Mouse (Mus musculus) heart, embryonic 13.5 days (tissue): ENCODE data around the gene Tmem192. TPM values are rescaled to one million over a fixed set of nuclear protein-coding genes. Genes with fewer than 3 reads are reported as not detected.

ENCODE experiments used
- ATAC-seq: fragments of 200-750 bp; cut with Nextera tagmentation; 2 replicates; pipeline ENCODE4 v1.8.0; 2017; ENCODE audit warnings: moderate TSS enrichment; ENCODE audit not compliant: insufficient number of reproducible peaks, low FRiP score, low TSS enrichment; ENCODE audit errors: extremely low read depth
- H3K27ac ChIP-seq: fragments of 300-500 bp; sonication (generic); replicated peaks from 2 replicates; pipeline ENCODE4 v1.5.1; 2015; ENCODE audit warnings: moderate library complexity, mild to moderate bottlenecking, inconsistent platforms
- H3K27me3 ChIP-seq: fragments of 300-500 bp; sonication (generic); replicated peaks from 2 replicates; pipeline ENCODE4 v1.6.1; 2015; ENCODE audit warnings: mild to moderate bottlenecking, inconsistent platforms
- H3K36me3 ChIP-seq: fragments of 300-500 bp; sonication (generic); 2 replicates; pipeline ENCODE4 v1.6.1; 2015; ENCODE audit warnings: mild to moderate bottlenecking, inconsistent platforms
- H3K4me1 ChIP-seq: fragments of 300-500 bp; sonication (generic); 2 replicates; pipeline ENCODE4 v1.6.1; 2015; ENCODE audit warnings: inconsistent platforms
- H3K4me2 ChIP-seq: fragments of 300-500 bp; sonication (generic); 2 replicates; pipeline ENCODE4 v1.6.1; 2015; ENCODE audit warnings: inconsistent platforms, mild to moderate bottlenecking, moderate library complexity
- H3K4me3 ChIP-seq: fragments of 300-500 bp; sonication (generic); 2 replicates; pipeline ENCODE4 v1.5.1; 2015; ENCODE audit warnings: moderate library complexity, mild to moderate bottlenecking, inconsistent platforms
- H3K9ac ChIP-seq: fragments of 300-500 bp; sonication (generic); 2 replicates; pipeline ENCODE4 v1.6.1; 2015; ENCODE audit warnings: inconsistent platforms, mild to moderate bottlenecking, moderate library complexity
- H3K9me3 ChIP-seq: fragments of 300-500 bp; sonication (generic); 2 replicates; pipeline ENCODE4 v1.6.1; 2016; ENCODE audit warnings: inconsistent platforms
- WGBS: fragments of 180-500 bp; shearing (Covaris S2); methylation state at CpG from one replicate; pipeline ENCODE4 v1.1.7; 2015; ENCODE audit warnings: mixed read lengths; 5-methylcytosine and 5-hydroxymethylcytosine counted together
- polyA plus RNA-seq: library from polyadenylated mRNA; unstranded; fragments of >200 nt; fragmentation: Nextera tagmentation; extraction: Ambion mirVana; gene quantifications from 2 replicates; pipeline ENCODE4 v1.2.1, GENCODE M21; 2015

Tmem192 gene
- 24.0 and 24.2 TPM in 2 replicates for polyA plus RNA-seq

DNA sequence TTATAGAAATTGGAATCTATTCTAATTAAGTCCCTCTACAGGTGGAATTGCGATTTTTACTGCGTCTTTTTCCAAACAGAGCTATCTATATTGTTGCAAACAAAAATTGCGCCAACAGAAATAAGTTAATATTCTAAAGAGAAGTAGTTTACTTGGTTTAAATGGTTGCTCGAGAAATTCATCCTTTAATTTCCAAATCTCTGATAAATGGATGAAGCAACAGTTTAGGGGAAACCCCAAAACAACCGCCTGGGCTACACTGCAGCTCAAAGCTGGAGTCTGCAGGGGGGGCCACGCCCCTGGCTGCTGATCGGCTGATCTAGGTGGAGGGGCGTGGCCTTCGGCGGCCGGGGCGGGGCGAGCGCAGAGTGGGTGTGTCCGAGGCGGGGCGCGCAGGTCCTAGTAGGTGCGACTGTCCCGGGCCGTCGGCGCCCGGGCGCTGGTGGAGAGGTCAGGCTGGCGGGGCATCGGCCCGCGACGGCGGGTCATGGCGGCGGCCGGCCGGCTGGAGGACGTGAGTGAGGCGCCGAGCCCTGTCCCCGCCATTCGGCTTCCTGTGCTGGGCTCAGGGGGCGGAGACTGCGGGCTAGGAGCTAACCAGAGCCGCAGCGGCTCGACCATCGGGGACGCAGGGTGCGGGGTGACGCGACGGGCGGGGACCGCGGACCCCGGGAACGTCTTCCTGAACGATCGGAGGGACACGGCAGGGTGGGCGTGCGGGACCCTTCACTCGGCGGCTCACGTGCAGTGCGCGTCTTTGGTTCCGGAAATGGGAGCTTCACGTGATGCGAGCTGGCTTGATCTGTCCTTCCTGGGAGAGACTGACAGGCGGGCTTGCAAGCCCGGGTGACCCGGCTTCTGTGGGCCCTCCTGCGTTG is at the start of gene Tmem192:
Tmem192 (plus strand) TSS at position 366 of the 878 bp plus-strand sequence.
- H3K4me3 ChIP-seq, result peak within 1 kb of the TSS; percentile 75
- whole genome bisulfite sequencing, result 1% methylated on average over 59 of the region's 73 CpGs
- H3K9me3 ChIP-seq, result no peaks in the 10 kb centered on the region
- H3K27ac ChIP-seq, result peak within 1 kb of the TSS; percentile 78
- peak; percentile 93 for ATAC-seq
- peak within 1 kb of the TSS; percentile 85 for H3K9ac ChIP-seq
- H3K27me3 ChIP-seq, result peaks cover 20% of the 10 kb centered on the region
- no peaks in the 10 kb centered on the region for H3K36me3 ChIP-seq
- peak within 1 kb of the TSS; percentile 70 for H3K4me2 ChIP-seq
- H3K4me1 ChIP-seq, result peaks cover 5% of the 10 kb centered on the region; the same call in 1 of the 2 replicates

DNA sequence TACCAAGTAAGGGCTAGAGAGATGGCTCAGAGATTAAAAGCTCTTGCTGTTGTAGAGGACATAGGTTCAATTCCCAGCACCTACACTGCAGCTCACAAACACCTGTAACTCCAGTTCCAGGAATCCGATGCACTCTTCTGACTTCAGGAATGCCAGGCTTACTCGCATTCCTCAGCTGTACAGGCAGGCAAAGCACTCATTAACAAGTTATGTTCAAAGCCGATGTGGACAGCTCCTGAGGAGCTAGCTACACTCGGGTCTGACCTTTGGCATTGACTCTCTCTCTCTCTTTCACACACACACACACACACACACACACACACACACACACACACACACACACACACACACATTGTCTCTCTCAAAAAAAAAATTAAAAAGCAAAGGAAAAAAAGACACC is 48.3 kb upstream of the Tmem192 start:
- no peak overlapping the region for H3K4me2 ChIP-seq
- ATAC-seq, result no peak
- H3K4me3 ChIP-seq, result no peak overlapping the region
- H3K9me3 ChIP-seq, result no peaks in the 10 kb centered on the region
- no peak overlapping the region for H3K27ac ChIP-seq
- H3K4me1 ChIP-seq, result no peaks in the 10 kb centered on the region
- H3K27me3 ChIP-seq, result no peaks in the 10 kb centered on the region
- 28% methylated on average over 4 of the region's 4 CpGs for WGBS
- H3K9ac ChIP-seq, result no peak overlapping the region
- H3K36me3 ChIP-seq, result no peaks in the 10 kb centered on the region

DNA sequence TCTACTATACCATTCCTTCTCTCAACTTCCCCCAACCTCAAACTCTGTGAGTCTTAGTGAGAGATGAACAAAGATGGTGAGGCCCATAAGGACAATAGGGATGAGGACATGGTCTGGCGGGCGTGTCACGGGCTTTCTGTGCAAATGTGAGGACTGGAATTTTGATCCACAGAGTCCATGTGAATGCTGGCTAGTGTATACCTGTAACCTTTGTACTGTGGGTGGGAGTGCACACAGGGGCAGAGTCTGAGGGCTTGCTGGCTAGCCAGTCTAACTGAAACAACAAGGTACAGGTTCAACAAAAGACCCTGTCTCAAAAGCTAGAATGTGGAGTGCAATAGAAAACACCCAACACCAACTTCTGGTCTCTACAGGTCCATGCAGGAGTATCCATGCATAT is 46.3 kb upstream of the Tmem192 start:
- WGBS, result 88% methylated on average over 3 of the region's 3 CpGs
- no peak for ATAC-seq
- no peaks in the 10 kb centered on the region for H3K9me3 ChIP-seq
- H3K27me3 ChIP-seq, result no peaks in the 10 kb centered on the region
- no peak overlapping the region for H3K9ac ChIP-seq
- no peak overlapping the region for H3K4me2 ChIP-seq
- H3K4me3 ChIP-seq, result no peak overlapping the region
- no peaks in the 10 kb centered on the region for H3K4me1 ChIP-seq
- H3K36me3 ChIP-seq, result no peaks in the 10 kb centered on the region
- no peak overlapping the region for H3K27ac ChIP-seq

- H3K9me3 ChIP-seq, result no peaks in the 10 kb centered on the region
- WGBS, result 58% methylated on average over 7 of the region's 7 CpGs
- no peak overlapping the region for H3K4me2 ChIP-seq
- H3K4me1 ChIP-seq, result no peaks in the 10 kb centered on the region
- no peaks in the 10 kb centered on the region for H3K36me3 ChIP-seq
- H3K27me3 ChIP-seq, result no peaks in the 10 kb centered on the region
- H3K9ac ChIP-seq, result no peak overlapping the region
- H3K27ac ChIP-seq, result no peak overlapping the region
- no peak; the same call in 1 of the 2 replicates for ATAC-seq
- H3K4me3 ChIP-seq, result no peak overlapping the region
Observed at GRCm38 (mm10) chr8:64901527-64902156, 45.3 kb upstream of the Tmem192 start.

- ATAC-seq, result no peak
- no peak overlapping the region for H3K4me2 ChIP-seq
- H3K36me3 ChIP-seq, result no peaks in the 10 kb centered on the region
- H3K27me3 ChIP-seq, result no peaks in the 10 kb centered on the region
- no peaks in the 10 kb centered on the region for H3K4me1 ChIP-seq
- 78% methylated on average over 12 of the region's 12 CpGs for WGBS
- H3K27ac ChIP-seq, result no peak overlapping the region
- H3K9me3 ChIP-seq, result no peaks in the 10 kb centered on the region
- no peak overlapping the region for H3K4me3 ChIP-seq
- no peak overlapping the region for H3K9ac ChIP-seq
Observed at GRCm38 (mm10) chr8:64902191-64902590, 44.8 kb upstream of the Tmem192 start.

- Histone ChIP-seq H3K9me3 (no peaks in the 10 kb centered on the region), H3K27ac (no peak overlapping the region), H3K27me3 (no peaks in the 10 kb centered on the region), H3K4me1 (no peaks in the 10 kb centered on the region), H3K4me2 (no peak overlapping the region), H3K4me3 (no peak overlapping the region), H3K36me3 (no peaks in the 10 kb centered on the region), H3K9ac (no peak overlapping the region)
- no peak for ATAC-seq
- 43% methylated on average over 3 of the region's 3 CpGs for WGBS
Observed at GRCm38 (mm10) chr8:64903778-64904177, 43.2 kb upstream of the Tmem192 start.

DNA sequence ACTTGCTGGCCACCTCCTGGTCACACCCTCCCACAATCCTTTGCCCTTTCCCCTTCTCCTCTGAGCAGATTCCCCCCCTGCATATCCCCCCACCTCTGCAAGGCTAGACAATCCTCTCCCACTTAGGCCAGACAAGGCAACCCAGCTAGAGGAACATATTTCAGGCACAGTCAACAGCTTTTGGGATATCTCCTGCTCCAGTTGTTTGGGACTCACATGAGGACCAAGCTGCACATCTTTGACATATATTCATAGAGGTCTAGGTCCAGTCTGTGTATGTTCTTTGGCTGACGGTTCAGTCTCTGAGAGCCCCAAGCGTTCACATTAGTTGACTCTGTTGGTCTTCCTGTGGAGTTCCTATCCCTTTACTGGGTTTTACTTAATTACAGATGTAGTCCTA is 37.0 kb upstream of the Tmem192 start:
- H3K27me3 ChIP-seq, result no peaks in the 10 kb centered on the region
- H3K9ac ChIP-seq, result no peak overlapping the region
- H3K4me2 ChIP-seq, result no peak overlapping the region
- ATAC-seq, result no peak
- H3K4me1 ChIP-seq, result no peaks in the 10 kb centered on the region
- 84% methylated on average over 2 of the region's 2 CpGs for WGBS
- H3K9me3 ChIP-seq, result no peaks in the 10 kb centered on the region
- no peaks in the 10 kb centered on the region for H3K36me3 ChIP-seq
- H3K27ac ChIP-seq, result no peak overlapping the region
- H3K4me3 ChIP-seq, result no peak overlapping the region

DNA sequence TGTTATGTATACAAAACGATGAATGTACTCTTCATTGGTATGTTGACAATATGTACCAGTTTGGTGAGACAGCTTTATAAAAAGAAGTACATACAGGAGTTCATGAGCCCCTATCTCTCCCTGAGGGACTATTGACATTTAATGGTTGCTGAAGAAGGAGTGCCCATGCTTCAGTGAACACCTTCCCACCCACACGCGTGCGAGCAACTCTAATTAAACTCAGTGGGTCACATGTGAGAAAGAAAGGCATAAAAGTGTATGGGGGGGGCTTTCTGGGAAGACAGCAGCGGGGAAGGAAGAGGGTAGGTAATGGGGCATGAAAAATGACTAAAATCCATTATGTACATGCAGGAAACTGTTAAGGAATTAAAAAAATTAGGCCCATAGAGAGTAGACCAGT is 30.2 kb upstream of the Tmem192 start:
- no peaks in the 10 kb centered on the region for H3K36me3 ChIP-seq
- H3K9me3 ChIP-seq, result no peaks in the 10 kb centered on the region
- no peaks in the 10 kb centered on the region for H3K27me3 ChIP-seq
- 81% methylated on average over 5 of the region's 5 CpGs for WGBS
- H3K4me1 ChIP-seq, result peaks cover 2% of the 10 kb centered on the region; the same call in 1 of the 2 replicates
- no peak overlapping the region for H3K27ac ChIP-seq
- no peak for ATAC-seq
- H3K4me3 ChIP-seq, result no peak overlapping the region
- no peak overlapping the region for H3K9ac ChIP-seq
- H3K4me2 ChIP-seq, result no peak overlapping the region

DNA sequence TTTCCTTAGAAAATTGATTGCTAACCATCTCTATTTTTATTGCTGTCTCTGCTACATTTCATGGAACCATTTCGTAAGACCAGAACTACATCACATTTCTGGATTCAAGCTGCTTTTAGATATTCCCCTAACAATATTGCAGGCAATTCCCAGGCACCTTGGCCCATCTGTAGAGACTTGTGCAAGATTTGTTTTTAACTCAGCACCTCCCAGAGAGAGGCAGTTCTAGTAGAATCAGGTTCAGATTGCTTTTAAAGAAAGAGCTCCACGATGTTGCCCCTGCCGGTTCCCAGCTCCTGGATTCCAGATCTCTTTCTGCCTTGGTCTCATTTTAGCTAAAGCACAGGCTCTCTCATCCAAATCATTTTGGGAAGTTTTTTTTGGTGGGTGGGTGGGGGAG is 23.7 kb upstream of the Tmem192 start:
- WGBS, result 67% methylated on average over 3 of the region's 3 CpGs
- Histone ChIP-seq H3K4me3 (no peak overlapping the region), H3K9ac (no peak overlapping the region), H3K4me2 (no peak overlapping the region), H3K9me3 (no peaks in the 10 kb centered on the region), H3K4me1 (peaks cover 2% of the 10 kb centered on the region; the same call in 1 of the 2 replicates), H3K27me3 (no peaks in the 10 kb centered on the region), H3K36me3 (no peaks in the 10 kb centered on the region), H3K27ac (no peak overlapping the region)
- ATAC-seq, result no peak

DNA sequence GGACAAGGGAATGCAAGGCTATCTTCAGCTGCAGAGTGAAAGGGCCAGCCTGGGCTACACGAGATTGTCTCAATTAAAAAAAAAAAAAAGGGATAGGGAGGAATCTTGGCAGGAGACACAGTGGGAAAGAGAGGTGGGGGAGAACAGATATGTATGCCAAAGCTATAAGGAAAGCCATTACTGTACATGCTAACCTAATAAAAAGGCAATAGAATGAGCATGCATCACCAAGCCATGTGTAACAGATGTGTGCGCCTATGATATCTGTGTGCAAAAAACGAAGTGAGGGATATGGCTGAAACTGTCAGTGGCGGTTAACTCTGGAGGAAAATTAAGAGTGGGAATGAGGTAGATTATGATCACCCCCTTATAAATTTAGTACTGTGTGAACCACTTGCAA is 21.2 kb upstream of the Tmem192 start:
- ATAC-seq, result no peak
- H3K36me3 ChIP-seq, result no peaks in the 10 kb centered on the region
- no peak overlapping the region for H3K27ac ChIP-seq
- no peak overlapping the region for H3K4me3 ChIP-seq
- no peak overlapping the region for H3K9ac ChIP-seq
- H3K9me3 ChIP-seq, result no peaks in the 10 kb centered on the region
- WGBS, result 83% methylated on average over 4 of the region's 4 CpGs
- peaks cover 2% of the 10 kb centered on the region; the same call in 1 of the 2 replicates for H3K4me1 ChIP-seq
- H3K4me2 ChIP-seq, result no peak overlapping the region
- H3K27me3 ChIP-seq, result no peaks in the 10 kb centered on the region

GRCm38 (mm10) chr8:64926355-64926754 is 20.6 kb upstream of the Tmem192 start:
- ATAC-seq, result no peak
- H3K4me2 ChIP-seq, result no peak overlapping the region
- H3K9me3 ChIP-seq, result no peaks in the 10 kb centered on the region
- WGBS, result 56% methylated on average over 3 of the region's 3 CpGs
- no peak overlapping the region for H3K27ac ChIP-seq
- no peaks in the 10 kb centered on the region for H3K4me1 ChIP-seq
- no peaks in the 10 kb centered on the region for H3K27me3 ChIP-seq
- H3K9ac ChIP-seq, result no peak overlapping the region
- H3K4me3 ChIP-seq, result no peak overlapping the region
- H3K36me3 ChIP-seq, result no peaks in the 10 kb centered on the region
